In the genomic region with DNA sequence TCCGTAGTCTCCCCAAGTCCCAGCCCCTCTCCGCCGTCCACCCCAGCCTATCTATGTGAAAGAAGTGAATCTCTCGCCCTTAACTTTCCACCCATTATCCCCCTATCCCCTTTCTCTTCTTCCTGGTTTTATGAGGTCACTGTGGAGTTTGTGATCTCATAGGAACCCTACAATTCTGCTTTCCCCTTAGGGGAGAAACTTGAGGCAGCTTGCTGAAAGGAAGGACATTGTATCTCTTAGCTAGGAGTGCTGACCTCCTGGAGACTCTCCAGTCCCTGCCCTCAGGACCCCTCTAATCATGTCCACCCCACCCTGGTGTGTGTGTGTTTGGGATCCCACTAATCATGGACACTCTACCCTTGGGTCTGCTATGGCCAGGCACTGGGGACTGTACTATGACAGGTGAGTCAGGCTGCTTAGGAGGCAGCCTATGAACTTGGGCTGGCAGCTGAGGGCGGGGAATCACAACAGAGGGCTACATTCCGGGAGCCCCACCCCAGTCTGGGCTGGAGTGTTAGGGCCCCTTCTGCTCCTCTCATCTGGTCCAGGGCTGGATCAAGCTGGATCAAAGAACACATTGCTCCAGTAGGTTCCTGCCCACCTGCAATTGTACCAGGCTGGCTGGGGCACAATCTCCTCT, we compare ENCODE assay signal across 8 mouse cellular contexts. TPM values are rescaled to one million over a fixed set of nuclear protein-coding genes. Genes with fewer than 3 reads are reported as not detected.
A peak's percentile ranks its signal among the peaks of the same experiment; 100 is the strongest.
DNase-seq lines count a peak whose midpoint lies in the region; ATAC-seq and TF ChIP-seq lines count a peak whose summit lies in the region.

No protein-coding gene starts in this region.

- H3K9me3 ChIP-seq in CH12.LX (replicated peaks; ENCODE audit: low read length) = no peaks in the 10 kb centered on the region
- H3K9me3 ChIP-seq in heart, embryonic 15.5 days (replicated peaks) = no peaks in the 10 kb centered on the region
- no peaks in the 10 kb centered on the region for H3K9me3 ChIP-seq in limb, embryonic 12.5 days
- no peaks in the 10 kb centered on the region for H3K9me3 ChIP-seq in midbrain, embryonic 15.5 days

- H3K79me2 ChIP-seq in CH12.LX (replicated peaks; ENCODE audit: control insufficient read depth, extremely low read depth, insufficient read depth, poor library complexity, severe bottlenecking) = peaks cover 14% of the 10 kb centered on the region

- dilution Hi-C loops in CH12.LX (cut with MboI; ENCODE audit: extremely low pct_ligation_motif_present, extremely low pct_unique_long_range_greater_than_20kb, low sequenced_read_pairs) = no loop called here

- H3K4me2 ChIP-seq in CH12.LX (ENCODE audit: insufficient read depth, low read depth, poor library complexity, severe bottlenecking) = peak overlapping the region; percentile 57
- peak overlapping the region; percentile 89 for H3K4me2 ChIP-seq in heart, embryonic 15.5 days
- H3K4me2 ChIP-seq in limb, embryonic 12.5 days = peak overlapping the region; percentile 82
- peak overlapping the region; percentile 94 for H3K4me2 ChIP-seq in midbrain, embryonic 15.5 days

- H3K27me3 ChIP-seq in CH12.LX (replicated peaks) = no peaks in the 10 kb centered on the region
- H3K27me3 ChIP-seq in heart, embryonic 15.5 days = no peaks in the 10 kb centered on the region
- no peaks in the 10 kb centered on the region for H3K27me3 ChIP-seq in limb, embryonic 12.5 days
- no peaks in the 10 kb centered on the region for H3K27me3 ChIP-seq in midbrain, embryonic 15.5 days (replicated peaks)

- peaks cover 13 to 22% of the 10 kb centered on the region in 2 experiments for H3K36me3 ChIP-seq in CH12.LX (replicated peaks in 1 of 2; ENCODE audit: control insufficient read depth in 1 of 2, insufficient read depth in 1 of 2, low read length in 1 of 2)
- H3K36me3 ChIP-seq in heart, embryonic 15.5 days = peaks cover 8% of the 10 kb centered on the region; the same call in 1 of the 2 replicates
- peaks cover 33% of the 10 kb centered on the region for H3K36me3 ChIP-seq in limb, embryonic 12.5 days
- peaks cover 8% of the 10 kb centered on the region; the same call in 1 of the 2 replicates for H3K36me3 ChIP-seq in midbrain, embryonic 15.5 days (replicated peaks)

- peak overlapping the region; percentile 94 for H3K27ac ChIP-seq in CH12.LX (ENCODE audit: insufficient read depth, low read depth)
- peak overlapping the region; percentile 94 for H3K27ac ChIP-seq in heart, embryonic 15.5 days
- peak overlapping the region; percentile 92 for H3K27ac ChIP-seq in limb, embryonic 12.5 days
- H3K27ac ChIP-seq in midbrain, embryonic 15.5 days = 0 out of 2 replicates have a peak overlapping the region, but pooled peaks have one; percentile 3

- in situ Hi-C loops in CH12.LX (cut with MboI; ENCODE audit: low pct_ligation_motif_present, low pct_unique_long_range_greater_than_20kb, low sequenced_read_pairs) = no loop called here

- H3K4me1 ChIP-seq in CH12.LX (ENCODE audit: control insufficient read depth in 1 of 2, insufficient read depth in 2 of 2) = peaks cover 16 to 48% of the 10 kb centered on the region in 2 experiments
- H3K4me1 ChIP-seq in heart, embryonic 15.5 days (replicated peaks) = peaks cover 34% of the 10 kb centered on the region
- H3K4me1 ChIP-seq in limb, embryonic 12.5 days (replicated peaks) = peaks cover 34% of the 10 kb centered on the region
- H3K4me1 ChIP-seq in midbrain, embryonic 15.5 days = peaks cover 43% of the 10 kb centered on the region

- H3K4me3 ChIP-seq in CH12.LX (replicated peaks in 1 of 3; ENCODE audit: low read depth in 2 of 3, low read length in 2 of 3, poor library complexity in 1 of 3) = peak overlapping the region; percentile 79 to 91 (median 81)
- H3K4me3 ChIP-seq in heart, embryonic 15.5 days = peak overlapping the region; percentile 93
- peak overlapping the region; percentile 79 for H3K4me3 ChIP-seq in limb, embryonic 12.5 days (replicated peaks)
- H3K4me3 ChIP-seq in midbrain, embryonic 15.5 days = peak overlapping the region; percentile 100

- DNase-seq in 416B (ENCODE audit: low read depth) = peak; percentile 56
- no peak for DNase-seq in CH12.LX (ENCODE audit: extremely low read depth)
- no peak for DNase-seq in left cerebral cortex, adult 18-20 months (ENCODE audit: low spot score in 2 of 2)
- DNase-seq in left cerebral cortex, postnatal 36 days (ENCODE audit: low spot score in 2 of 2) = no peak

- no peak for TF ChIP-seq EP300 in CH12.LX (IDR thresholded peaks at IDR 0.05; ENCODE audit: low read length)

- TF ChIP-seq RAD21 in CH12.LX (IDR thresholded peaks at IDR 0.05; ENCODE audit: low read depth, low read length) = no peak

- peak overlapping the region; percentile 28; the same call in 1 of the 2 replicates for H3K9ac ChIP-seq in CH12.LX (ENCODE audit: insufficient read depth, low read depth)
- H3K9ac ChIP-seq in heart, embryonic 15.5 days = peak overlapping the region; percentile 88
- H3K9ac ChIP-seq in limb, embryonic 12.5 days (replicated peaks) = peak overlapping the region; percentile 79
- H3K9ac ChIP-seq in midbrain, embryonic 15.5 days = peak overlapping the region; percentile 90; the same call in 1 of the 2 replicates

- WGBS in heart, embryonic 15.5 days = 10% methylated on average over 6 of the region's 6 CpGs
- WGBS in limb, embryonic 12.5 days = 18% methylated on average over 6 of the region's 6 CpGs
- 29% methylated on average over 6 of the region's 6 CpGs for WGBS in midbrain, embryonic 15.5 days

- no peak for TF ChIP-seq POLR2A in CH12.LX (IDR thresholded peaks at IDR 0.05; ENCODE audit: low read depth, low read length)

- intact Hi-C loops in left cerebral cortex, postnatal 36 days (cut with DNase I) = loop anchor here (5.0 kb wide), 1 partner anchor 43 kb away; no protein-coding TSS in a partner anchor

- no peak for ATAC-seq in heart, embryonic 15.5 days (replicated peaks; ENCODE audit: insufficient number of reproducible peaks, insufficient read depth, low FRiP score, low read depth)
- no peak for ATAC-seq in limb, embryonic 12.5 days (ENCODE audit: insufficient number of reproducible peaks, insufficient read depth, low FRiP score, low TSS enrichment, low read depth)
- no peak for ATAC-seq in midbrain, embryonic 15.5 days (replicated peaks)
- ATAC-seq in granulocyte monocyte progenitor cell, adult 5-6 weeks (replicated peaks; ENCODE audit: poor library complexity, severe bottlenecking) = no peak

- TF ChIP-seq CTCF in CH12.LX (conservative IDR thresholded peaks at IDR 0.05 in 1 of 2, IDR thresholded peaks at IDR 0.05 in 1 of 2; ENCODE audit: low read depth in 2 of 2, low read length in 2 of 2) = no peak

RNA-seq across cellular contexts. Expression of gene Gm20605, which starts 1.1 kb away (rescaled TPM):
- total RNA-seq in CH12.LX (2012; rRNA removed) = 1.1 and 1.5 TPM in 2 replicates
- 0.50 and 1.1 TPM in 2 replicates for total RNA-seq in CH12.LX (2014; rRNA removed)
- polyA plus RNA-seq in CH12.LX (2012; ENCODE audit: insufficient read length, low read depth) = 7.4 and 9.0 TPM in 2 replicates
- 7.1 and 12.2 TPM in 2 replicates for polyA plus RNA-seq in heart, embryonic 15.5 days (2015; fragmentation: Nextera tagmentation; extraction: Ambion mirVana)
- polyA plus RNA-seq in limb, embryonic 12.5 days (2016; fragmentation: Nextera tagmentation; extraction: Ambion mirVana) = 8.4 and 9.7 TPM in 2 replicates
- 11.3 and 11.8 TPM in 2 replicates for polyA plus RNA-seq in midbrain, embryonic 15.5 days (2015; fragmentation: Nextera tagmentation; extraction: Ambion mirVana)
- total RNA-seq in left cerebral cortex, adult 18-20 months (2021) = 10 to 100 TPM in 1 of 2 experiments, 1 to 10 TPM in 1; 9.7 to 10.1 TPM
- 13.2 and 16.4 TPM in 2 replicates for total RNA-seq in granulocyte monocyte progenitor cell, adult 5-6 weeks (2014; fragmentation: Nextera tagmentation)
- total RNA-seq in granulocyte monocyte progenitor cell, adult 5-6 weeks (2017) = 0.62 and 3.6 TPM in 2 replicates
- total RNA-seq in left cerebral cortex, postnatal 36 days (2021) = 10 to 100 TPM in 1 of 2 experiments, 1 to 10 TPM in 1; 5.5 to 11.7 TPM

RNA-seq across cellular contexts. Expression of gene Lrch4, which starts 1.1 kb away (rescaled TPM):
- total RNA-seq in CH12.LX (2012; rRNA removed) (20.0 and 25.6 TPM in 2 replicates), CH12.LX (2014; rRNA removed) (9.0 and 9.9 TPM in 2 replicates)
- polyA plus RNA-seq in CH12.LX (2012; ENCODE audit: insufficient read length, low read depth) = 47.9 and 62.1 TPM in 2 replicates
- polyA plus RNA-seq in heart, embryonic 15.5 days (2015; fragmentation: Nextera tagmentation; extraction: Ambion mirVana) = 20.7 and 26.7 TPM in 2 replicates
- 36.0 and 37.6 TPM in 2 replicates for polyA plus RNA-seq in limb, embryonic 12.5 days (2016; fragmentation: Nextera tagmentation; extraction: Ambion mirVana)
- polyA plus RNA-seq in midbrain, embryonic 15.5 days (2015; fragmentation: Nextera tagmentation; extraction: Ambion mirVana) = 18.8 and 19.1 TPM in 2 replicates
- total RNA-seq in left cerebral cortex, adult 18-20 months (2021) = 10 to 100 TPM; 13.8 to 14.3 TPM
- total RNA-seq in granulocyte monocyte progenitor cell, adult 5-6 weeks (2014; fragmentation: Nextera tagmentation) = 57.4 and 73.0 TPM in 2 replicates
- 34.6 and 42.2 TPM in 2 replicates for total RNA-seq in granulocyte monocyte progenitor cell, adult 5-6 weeks (2017)
- 10 to 100 TPM; 11.3 to 19.4 TPM for total RNA-seq in left cerebral cortex, postnatal 36 days (2021)

RNA-seq across cellular contexts. Expression of gene Fbxo24, which starts 1.2 kb away (rescaled TPM):
- total RNA-seq in CH12.LX (2012; rRNA removed) (0.13 TPM in 2 replicates), CH12.LX (2014; rRNA removed) (not detected in 2 replicates)
- 0.24 and 0.26 TPM in 2 replicates for polyA plus RNA-seq in CH12.LX (2012; ENCODE audit: insufficient read length, low read depth)
- 0.11 and 0.23 TPM in 2 replicates for polyA plus RNA-seq in heart, embryonic 15.5 days (2015; fragmentation: Nextera tagmentation; extraction: Ambion mirVana)
- 0.20 and 0.31 TPM in 2 replicates for polyA plus RNA-seq in limb, embryonic 12.5 days (2016; fragmentation: Nextera tagmentation; extraction: Ambion mirVana)
- polyA plus RNA-seq in midbrain, embryonic 15.5 days (2015; fragmentation: Nextera tagmentation; extraction: Ambion mirVana) = 0.13 and 0.17 TPM in 2 replicates
- under 1 TPM; 0.21 to 0.45 TPM for total RNA-seq in left cerebral cortex, adult 18-20 months (2021)
- total RNA-seq in granulocyte monocyte progenitor cell, adult 5-6 weeks (2014; fragmentation: Nextera tagmentation) = not detected in 2 replicates
- not detected in 2 replicates for total RNA-seq in granulocyte monocyte progenitor cell, adult 5-6 weeks (2017)
- under 1 TPM; 0.20 to 0.25 TPM for total RNA-seq in left cerebral cortex, postnatal 36 days (2021)

RNA-seq across cellular contexts. Expression of gene Sap25, which starts 11.1 kb away (rescaled TPM):
- total RNA-seq in CH12.LX (2012; rRNA removed) (2.2 and 2.4 TPM in 2 replicates), CH12.LX (2014; rRNA removed) (0.72 and 2.1 TPM in 2 replicates)
- 12.1 and 16.6 TPM in 2 replicates for polyA plus RNA-seq in CH12.LX (2012; ENCODE audit: insufficient read length, low read depth)
- polyA plus RNA-seq in heart, embryonic 15.5 days (2015; fragmentation: Nextera tagmentation; extraction: Ambion mirVana) = 4.0 and 6.0 TPM in 2 replicates
- 8.0 and 9.7 TPM in 2 replicates for polyA plus RNA-seq in limb, embryonic 12.5 days (2016; fragmentation: Nextera tagmentation; extraction: Ambion mirVana)
- polyA plus RNA-seq in midbrain, embryonic 15.5 days (2015; fragmentation: Nextera tagmentation; extraction: Ambion mirVana) = 4.8 and 6.8 TPM in 2 replicates
- total RNA-seq in left cerebral cortex, adult 18-20 months (2021) = 10 to 100 TPM in 1 of 2 experiments, 1 to 10 TPM in 1; 6.9 to 10.6 TPM
- 32.1 and 55.2 TPM in 2 replicates for total RNA-seq in granulocyte monocyte progenitor cell, adult 5-6 weeks (2014; fragmentation: Nextera tagmentation)
- 9.7 and 20.8 TPM in 2 replicates for total RNA-seq in granulocyte monocyte progenitor cell, adult 5-6 weeks (2017)
- 1 to 10 TPM; 4.2 to 7.7 TPM for total RNA-seq in left cerebral cortex, postnatal 36 days (2021)

RNA-seq across cellular contexts. Expression of gene Irs3, which starts 15.5 kb away (rescaled TPM):
- not detected in 2 replicates for total RNA-seq in CH12.LX (2012; rRNA removed)
- not detected in 2 replicates for total RNA-seq in CH12.LX (2014; rRNA removed)
- polyA plus RNA-seq in CH12.LX (2012; ENCODE audit: insufficient read length, low read depth) = not detected in 2 replicates
- polyA plus RNA-seq in heart, embryonic 15.5 days (2015; fragmentation: Nextera tagmentation; extraction: Ambion mirVana) = 0.13 and 0.21 TPM in 2 replicates
- 0.20 and 0.64 TPM in 2 replicates for polyA plus RNA-seq in limb, embryonic 12.5 days (2016; fragmentation: Nextera tagmentation; extraction: Ambion mirVana)
- polyA plus RNA-seq in midbrain, embryonic 15.5 days (2015; fragmentation: Nextera tagmentation; extraction: Ambion mirVana) = 0.09 and 0.17 TPM in 2 replicates
- under 1 TPM; 0.44 to 0.87 TPM for total RNA-seq in left cerebral cortex, adult 18-20 months (2021)
- not detected in 2 replicates for total RNA-seq in granulocyte monocyte progenitor cell, adult 5-6 weeks (2014; fragmentation: Nextera tagmentation)
- total RNA-seq in granulocyte monocyte progenitor cell, adult 5-6 weeks (2017) = not detected in 2 replicates
- total RNA-seq in left cerebral cortex, postnatal 36 days (2021) = under 1 TPM in 1 of 2 experiments, not detected in 1; 0.23 TPM

Comparison
In these comparisons a context has a peak if more than half of its experiments do, and no peak if none do; other contexts are left out.
1. H3K27ac ChIP-seq: peak in every context shown above with its lines; median percentile 94 in CH12.LX; 94 in heart, embryonic 15.5 days; 92 in limb, embryonic 12.5 days; 3 in midbrain, embryonic 15.5 days.
2. H3K9ac ChIP-seq: peak in every context shown above with its lines; median percentile 90 in midbrain, embryonic 15.5 days; 88 in heart, embryonic 15.5 days; 79 in limb, embryonic 12.5 days; 28 in CH12.LX.